Mouse (Mus musculus) CH12.LX (cell line): ENCODE measurements around the gene Iah1.

Source experiments
- CTCF ChIP-seq, 2 experiments: IDR thresholded peaks in 1 of 2; conservative IDR thresholded peaks in 1 of 2; 2 replicates each; pipeline ENCODE4 v1.5.1; 2011 to 2012; ENCODE audit warnings: low read depth in 2 of 2, low read length in 2 of 2, improper control_type of control experiment in 1 of 2, inconsistent platforms in 1 of 2, mild to moderate bottlenecking in 1 of 2, moderate library complexity in 1 of 2
- E2F4 ChIP-seq: IDR thresholded peaks from 2 replicates; pipeline ENCODE4 v1.6.1; 2011; ENCODE audit warnings: low read depth, low read length, improper control_type of control experiment; ENCODE audit not compliant: insufficient replicate concordance
- JUN ChIP-seq: IDR thresholded peaks from 2 replicates; pipeline ENCODE4 v1.6.1; 2011; ENCODE audit warnings: low read depth, mild to moderate bottlenecking, low read length, improper control_type of control experiment, moderate library complexity; ENCODE audit not compliant: insufficient read depth
- NELFE ChIP-seq: IDR thresholded peaks from 2 replicates; pipeline ENCODE4 v1.6.1; 2011; ENCODE audit warnings: low read depth, low read length, improper control_type of control experiment
- NRF1 ChIP-seq: IDR thresholded peaks from 2 replicates; pipeline ENCODE4 v1.6.1; 2014; ENCODE audit warnings: low read depth, mild to moderate bottlenecking, inconsistent platforms, low read length, improper control_type of control experiment, moderate library complexity
- ZC3H11A ChIP-seq: IDR thresholded peaks from 2 replicates; pipeline ENCODE4 v1.6.1; 2012; ENCODE audit warnings: low read depth, mild to moderate bottlenecking, inconsistent platforms, low read length, improper control_type of control experiment
- ZMIZ1 ChIP-seq: IDR thresholded peaks from 2 replicates; pipeline ENCODE4 v1.6.1; 2012; ENCODE audit warnings: low read depth, mild to moderate bottlenecking, inconsistent platforms, low read length, improper control_type of control experiment

DNA sequence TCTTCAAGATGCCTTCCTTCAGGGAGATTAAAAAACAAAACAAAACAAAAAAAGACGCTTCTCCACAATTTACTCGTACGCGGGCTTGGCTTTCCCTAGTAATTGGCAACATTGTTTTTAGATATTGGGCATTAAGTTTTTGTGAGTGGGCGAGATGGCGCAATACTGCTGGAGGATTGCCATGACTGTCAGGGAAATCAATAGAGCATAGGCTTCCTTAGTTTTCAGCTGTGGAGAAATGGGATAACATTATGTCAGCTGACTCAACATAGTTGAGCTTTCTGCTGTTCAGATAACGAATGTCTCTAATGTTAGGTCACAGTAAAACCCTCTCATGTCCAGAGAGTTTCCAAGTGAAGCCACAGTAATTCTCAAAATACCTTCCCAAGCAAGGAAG is 678 bp downstream of the Iah1 start:
- TF ChIP-seq NELFE (no peak), ZMIZ1 (no peak), NRF1 (no peak), CTCF (conservative IDR thresholded peaks at IDR 0.05 in 1 of 2, IDR thresholded peaks at IDR 0.05 in 1 of 2; ENCODE audit: low read depth in 2 of 2, low read length in 2 of 2) (no peak), JUN (no peak), E2F4 (no peak), ZC3H11A (no peak)
